Mouse (Mus musculus): ENCODE data around the gene Chchd2.

DNA sequence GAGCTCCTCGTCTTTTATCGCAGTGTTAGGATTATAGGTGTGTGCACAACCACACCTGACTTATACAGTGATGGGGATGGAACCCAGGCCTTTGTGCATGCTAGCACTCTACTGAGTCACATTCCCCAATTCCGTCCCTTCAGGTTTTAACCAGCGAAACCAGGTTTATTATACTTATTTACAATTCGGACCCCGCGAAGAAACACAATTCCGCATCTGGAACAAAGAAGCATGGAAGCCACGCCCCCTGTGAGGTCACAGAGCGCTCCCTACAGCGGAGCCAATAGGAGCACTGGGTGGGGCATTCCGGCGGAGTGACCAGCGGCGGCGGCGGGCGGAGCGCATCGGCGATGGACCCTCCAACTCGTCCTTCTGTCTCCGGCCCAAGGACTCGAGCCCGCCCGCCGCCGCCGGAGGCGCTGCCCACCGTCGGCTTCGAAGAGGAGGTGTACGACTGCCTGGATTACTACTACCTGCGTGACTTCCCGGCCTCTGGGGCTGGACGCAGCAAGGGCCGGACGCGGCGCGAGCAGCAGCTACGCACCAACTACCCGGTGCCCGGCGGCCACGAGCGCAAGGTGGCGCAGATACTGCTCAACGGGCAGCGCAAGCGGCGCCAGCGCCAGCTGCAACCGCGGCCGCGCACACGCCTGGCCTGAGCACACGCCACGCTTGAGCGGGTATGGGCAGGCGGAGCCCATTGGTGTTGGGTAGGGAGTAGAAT lies 21.1 kb upstream of the Chchd2 start, which contains the start of gene Nupr1l:
- TF ChIP-seq GATA1 (IDR thresholded peaks at IDR 0.05; ENCODE audit: low read length) (no peak), TAL1 (IDR thresholded peaks at IDR 0.05; ENCODE audit: low read length) (no peak)
